Mouse (Mus musculus) liver, adult 2 months (tissue): ENCODE measurements around the gene Wdr13.

Experiments used
- CTCF ChIP-seq: fragments of 200-500 bp; IDR thresholded peaks from 2 replicates; pipeline ENCODE4 v1.5.1; 2011; ENCODE audit warnings: low read depth, low read length, control low read depth
- POLR2A ChIP-seq: fragments of 200-500 bp; IDR thresholded peaks from 2 replicates; pipeline ENCODE4 v1.6.1; 2011; ENCODE audit warnings: low read length, control low read depth; ENCODE audit not compliant: insufficient read depth; ENCODE audit errors: extremely low read depth

DNA sequence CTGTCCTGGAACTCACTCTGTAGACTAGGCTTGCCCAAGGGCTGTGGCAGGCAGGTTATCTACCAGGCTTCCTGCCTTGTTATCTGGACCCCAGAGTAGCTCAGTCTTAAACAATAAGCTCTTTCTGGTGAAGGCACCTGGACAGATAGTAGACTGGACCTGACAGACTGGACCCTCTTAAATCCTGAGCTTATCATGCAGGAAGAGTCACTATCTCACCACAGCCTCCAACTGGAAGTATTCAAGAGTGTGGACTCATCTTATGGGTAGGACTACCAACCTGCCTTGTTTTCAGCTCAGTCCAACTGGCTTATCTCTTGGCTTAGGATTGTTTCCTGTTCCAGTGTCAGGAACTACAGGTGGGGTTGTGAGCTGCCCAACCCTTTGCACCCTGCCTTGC, 15.4 kb downstream of the Wdr13 start:
- TF ChIP-seq CTCF, result no peak
- no peak for TF ChIP-seq POLR2A
